Mouse (Mus musculus) adrenal gland, postnatal 36 days (tissue): ENCODE measurements at regions not wholly inside any gene's neighbourhood (a gene's known extent, or its start where the extent isn't known, plus 50 kb on each side); places are given as distances from the start of the nearest gene placed in this dataset.
"Not testable (repeated sequence)": the region's sequence is repeated elsewhere in the genome, so short reads cannot be mapped to it uniquely, and the experiment has no call there.

Experiments
- DNase-seq, 2 experiments: peaks; one replicate each; pipeline ENCODE4 v3.0.0; 2021; ENCODE audit warnings: mixed read lengths in 1 of 2

DNA sequence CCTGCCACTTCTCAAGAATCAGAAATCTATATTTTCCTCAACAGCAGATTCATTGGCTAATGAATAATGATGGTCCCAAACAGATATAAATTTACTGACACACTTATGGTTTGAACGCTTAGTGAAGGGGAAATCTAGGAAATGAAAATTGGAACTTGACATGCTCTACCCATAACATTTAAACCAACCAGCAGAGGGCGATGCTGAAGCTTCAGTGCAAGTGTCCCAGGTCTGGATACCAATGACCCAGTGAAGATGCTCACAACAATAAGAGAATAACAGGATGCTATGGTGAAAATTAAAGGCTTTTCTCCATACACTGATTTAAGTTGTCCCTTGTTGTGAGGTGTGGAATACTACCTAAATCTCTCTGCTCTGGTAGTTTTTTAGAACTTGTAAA lies 236.0 kb upstream of the Rorb start:
- DNase-seq: peak; percentile 8 to 45

DNA sequence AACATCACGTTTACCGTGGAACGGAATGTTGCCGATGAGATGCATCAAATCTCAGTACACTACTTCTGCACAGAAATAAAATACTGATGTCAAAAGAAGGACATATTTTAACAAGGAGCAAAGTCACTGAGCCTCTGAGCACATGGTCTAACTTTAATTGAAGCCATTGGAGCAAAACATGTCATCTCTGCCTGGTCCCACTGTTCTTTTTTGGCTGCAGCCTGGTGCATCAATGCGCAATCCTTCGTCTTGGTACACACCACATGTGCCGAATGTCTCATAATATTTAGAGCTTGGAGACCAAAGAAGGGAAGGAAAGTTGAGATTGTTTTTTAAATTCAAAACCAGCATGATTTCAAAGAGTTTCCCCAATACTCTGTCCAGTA lies 233.4 kb upstream of the Rorb start:
- no peak for DNase-seq

DNA sequence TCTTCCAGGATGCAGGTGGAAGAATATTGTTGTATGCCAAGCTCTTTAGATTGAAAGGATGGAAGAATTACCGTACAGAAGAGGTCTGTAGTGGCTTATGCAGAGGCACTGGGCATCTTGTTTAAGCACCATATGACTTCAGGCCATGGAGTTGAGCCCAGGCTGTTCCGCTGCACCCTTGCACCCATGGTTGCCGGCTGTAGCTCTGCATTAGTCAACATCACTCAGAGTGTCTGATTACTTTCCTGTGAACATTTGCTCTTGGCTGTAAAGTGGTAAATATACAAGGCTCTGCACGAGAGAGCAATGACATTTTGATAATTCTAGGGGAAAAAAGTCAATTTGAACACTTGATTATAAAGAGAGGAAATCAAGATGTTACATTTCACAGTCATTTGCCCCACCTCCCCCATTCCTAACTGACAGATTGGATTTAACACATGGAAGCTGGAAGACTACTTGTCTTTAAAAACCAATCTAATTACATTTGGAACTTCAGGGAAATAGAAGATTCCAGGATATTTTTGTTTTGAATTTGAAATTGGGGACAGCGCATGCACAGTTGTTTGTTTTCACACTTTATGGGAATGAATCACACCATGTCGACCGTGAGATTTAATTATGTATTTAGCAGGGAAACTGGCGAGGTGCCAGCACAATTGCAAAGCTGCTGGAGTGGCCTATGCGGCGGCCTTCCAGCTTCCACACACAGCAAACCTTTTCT lies 232.9 kb upstream of the Rorb start:
- DNase-seq: no peak

DNA sequence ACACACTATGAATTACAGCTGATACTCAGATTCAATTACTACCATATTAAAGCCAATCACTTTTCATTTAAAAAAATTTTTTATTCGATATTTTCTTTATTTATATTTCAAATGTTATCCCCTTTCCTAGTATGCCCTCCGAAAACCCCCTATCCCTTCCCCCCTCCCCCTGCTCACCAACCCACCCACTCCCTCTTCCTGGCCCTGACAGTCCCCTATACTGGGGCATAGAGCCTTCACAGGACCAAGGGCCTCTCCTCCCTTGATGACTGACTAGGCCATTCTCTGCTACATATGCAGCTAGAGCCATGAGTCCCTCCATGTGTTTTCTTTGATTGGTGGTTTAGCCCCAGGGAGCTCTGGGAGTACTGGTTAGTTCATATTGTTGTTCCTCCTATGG lies 196.1 kb upstream of the Rorb start:
- not testable (repeated sequence) for DNase-seq

DNA sequence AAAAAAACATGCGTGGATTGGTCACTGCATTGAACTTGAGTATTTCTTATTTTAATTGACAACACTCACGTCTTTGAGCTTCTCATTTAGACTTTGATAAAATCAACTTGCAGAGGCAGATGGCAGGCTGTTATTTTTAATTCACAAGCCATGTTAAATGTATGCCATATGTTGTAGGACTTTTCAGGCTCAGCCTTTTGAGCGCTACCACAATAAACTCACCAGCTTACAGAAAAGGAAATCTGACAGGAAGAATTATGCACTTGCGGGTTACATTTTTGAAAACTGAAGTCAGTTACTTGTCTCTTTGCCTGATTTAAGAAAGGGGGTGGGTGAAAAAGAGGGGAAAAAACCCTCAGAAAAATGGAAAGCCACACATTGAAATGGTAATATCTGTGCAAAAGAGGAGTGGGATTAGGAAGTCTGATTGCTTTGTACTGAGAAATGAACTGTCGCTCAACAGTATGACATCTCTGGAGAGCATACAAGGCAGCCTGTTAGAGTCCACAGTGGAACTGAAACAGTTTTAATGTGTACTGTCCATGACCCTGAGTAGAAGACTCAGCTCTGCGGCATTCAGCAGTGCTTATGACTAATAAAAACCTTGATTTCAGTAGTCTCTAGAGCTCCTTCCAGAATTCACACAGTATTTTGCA lies 195.6 kb upstream of the Rorb start:
- DNase-seq: peak; percentile 6 to 17

DNA sequence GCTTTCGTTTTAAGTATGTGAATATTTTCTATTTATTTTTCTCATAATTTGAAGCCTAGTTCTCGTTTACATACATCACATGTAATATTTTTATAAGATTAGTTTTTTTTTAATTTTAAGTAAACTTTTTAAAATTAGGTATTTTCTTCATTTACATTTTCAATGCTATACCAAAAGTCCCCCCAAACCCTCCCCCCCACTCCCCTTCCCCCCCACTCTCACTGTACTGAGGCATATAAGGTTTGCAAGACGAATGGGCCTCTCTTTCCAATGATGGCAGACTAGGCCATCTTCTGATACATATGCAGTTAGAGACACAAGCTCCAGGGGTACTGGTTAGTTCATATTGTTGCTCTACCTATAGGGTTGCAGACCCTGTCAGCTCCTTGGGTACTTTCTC lies 174.9 kb upstream of the Rorb start:
- not testable (repeated sequence) for DNase-seq

DNA sequence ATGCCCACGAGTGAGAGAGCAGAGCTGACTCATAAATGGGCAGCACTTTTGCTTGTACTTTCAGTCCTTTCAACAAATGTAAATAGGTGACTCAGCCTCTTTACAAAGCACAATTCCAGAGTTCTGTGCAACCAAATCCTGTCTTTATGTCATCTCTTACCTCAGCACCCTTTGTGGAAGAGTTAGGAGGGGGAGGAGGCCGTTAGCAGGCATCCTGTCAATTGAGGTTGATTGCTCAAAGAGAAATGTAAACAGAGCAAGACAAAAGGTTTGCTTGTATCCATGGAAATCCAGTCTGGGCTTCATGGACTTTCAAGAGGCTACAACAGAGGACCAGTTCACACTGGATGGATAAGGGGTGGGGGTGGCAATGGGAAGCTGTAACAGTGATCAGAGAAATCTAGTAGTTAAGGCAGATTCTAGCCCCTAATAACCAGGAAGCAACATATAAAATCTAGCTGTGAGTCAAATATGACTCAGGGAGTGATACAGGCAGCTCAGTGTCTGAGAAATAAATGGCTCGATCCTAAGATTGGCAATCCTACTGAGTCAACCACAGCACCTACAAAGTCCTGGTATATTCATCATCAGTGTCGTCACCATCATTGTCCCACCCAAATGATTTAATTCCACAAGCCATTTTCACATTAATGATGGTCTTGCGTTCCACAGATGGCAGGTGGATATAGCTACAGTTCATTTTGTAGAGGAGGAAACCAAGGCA lies 136.0 kb upstream of the Rorb start:
- DNase-seq: peak in 1 of 2 experiments; percentile 0

DNA sequence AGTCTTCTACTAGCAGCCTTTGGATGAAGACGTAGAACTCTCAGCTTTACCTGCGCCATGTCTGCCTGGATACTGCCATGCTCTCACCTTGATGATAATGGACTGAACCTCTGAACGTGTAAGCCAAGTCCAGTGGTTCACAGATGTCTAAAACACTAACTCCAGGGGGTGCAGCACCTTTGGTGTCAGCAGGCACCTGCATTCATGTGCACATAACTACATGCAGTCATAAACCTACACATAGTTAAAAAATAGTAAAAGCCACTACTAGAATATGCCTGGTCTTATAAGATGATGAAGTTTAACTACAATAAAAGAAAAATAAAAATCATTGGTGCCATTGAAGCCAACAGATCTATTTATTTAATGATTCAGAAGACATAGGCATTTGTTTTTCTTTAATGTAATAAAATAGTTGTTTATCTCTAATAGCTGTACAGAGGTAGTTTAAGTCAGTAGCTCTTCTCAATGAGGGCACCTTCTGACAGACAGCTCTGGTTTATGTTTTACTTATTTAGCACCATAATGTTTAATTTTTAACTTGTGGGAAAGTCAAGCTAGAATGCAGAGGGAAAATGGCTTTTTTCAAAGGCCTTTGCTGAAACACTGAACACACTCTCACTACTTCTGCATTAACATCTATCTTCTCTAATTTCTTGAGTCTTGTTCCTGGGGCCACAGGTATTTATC lies 118.5 kb upstream of the Rorb start:
- no peak for DNase-seq

DNA sequence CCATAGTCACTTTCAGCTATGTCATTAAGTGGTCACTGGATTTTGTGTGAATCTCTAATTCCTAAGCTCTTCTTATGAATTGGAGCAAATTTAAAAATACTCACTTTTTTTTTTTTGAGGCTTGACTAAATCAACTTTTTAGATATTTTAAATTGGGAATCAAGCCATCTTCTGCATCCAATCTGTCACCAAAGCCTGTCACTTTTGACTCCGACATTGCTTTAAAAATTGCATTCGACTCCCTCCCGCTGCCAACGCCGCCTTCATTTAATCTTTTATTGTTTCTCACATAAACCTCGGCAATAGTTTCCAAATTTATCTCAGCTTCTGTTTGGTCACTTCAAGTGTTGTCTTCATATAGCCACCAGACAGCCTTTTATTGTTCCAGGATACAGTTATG lies 109.8 kb upstream of the Rorb start:
- no peak for DNase-seq

DNA sequence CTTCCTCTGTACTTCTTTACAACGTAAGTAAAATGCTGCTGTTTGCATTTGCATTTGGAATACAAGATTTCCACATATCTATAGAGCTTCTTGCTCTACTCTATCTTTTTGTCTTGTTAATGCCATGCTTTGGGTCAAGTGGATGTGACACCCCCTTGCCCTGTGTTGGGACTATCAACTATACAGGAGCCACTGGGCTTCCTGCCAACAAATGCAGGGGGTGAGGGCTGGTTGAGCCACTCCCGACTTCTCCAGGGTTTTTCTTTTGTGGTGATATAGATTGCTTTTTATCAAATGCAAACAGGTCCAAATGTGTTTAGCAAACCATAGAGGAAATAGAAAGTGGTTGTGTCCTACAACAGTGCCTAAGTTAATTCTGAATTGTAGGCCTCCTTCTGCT lies 108.4 kb upstream of the Rorb start:
- no peak for DNase-seq

DNA sequence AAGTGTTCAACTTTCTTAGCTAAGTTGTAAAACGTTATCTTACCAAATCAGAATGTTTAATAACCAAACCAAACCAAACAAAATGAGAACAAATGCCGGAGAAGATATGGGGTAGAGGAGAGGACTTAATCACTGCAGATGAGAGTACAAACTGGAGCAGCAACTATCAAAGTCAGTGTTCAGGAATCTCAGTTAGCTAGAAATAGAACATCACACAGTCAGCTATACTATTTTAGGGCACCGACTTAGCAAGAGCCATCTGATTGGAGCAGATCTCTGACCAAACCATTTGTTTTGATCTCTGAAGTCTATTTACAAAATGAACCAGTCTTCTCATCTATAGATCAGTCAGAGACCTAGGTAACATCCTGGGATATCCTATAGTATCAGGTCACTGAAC lies 107.7 kb upstream of the Rorb start:
- DNase-seq: no peak

DNA sequence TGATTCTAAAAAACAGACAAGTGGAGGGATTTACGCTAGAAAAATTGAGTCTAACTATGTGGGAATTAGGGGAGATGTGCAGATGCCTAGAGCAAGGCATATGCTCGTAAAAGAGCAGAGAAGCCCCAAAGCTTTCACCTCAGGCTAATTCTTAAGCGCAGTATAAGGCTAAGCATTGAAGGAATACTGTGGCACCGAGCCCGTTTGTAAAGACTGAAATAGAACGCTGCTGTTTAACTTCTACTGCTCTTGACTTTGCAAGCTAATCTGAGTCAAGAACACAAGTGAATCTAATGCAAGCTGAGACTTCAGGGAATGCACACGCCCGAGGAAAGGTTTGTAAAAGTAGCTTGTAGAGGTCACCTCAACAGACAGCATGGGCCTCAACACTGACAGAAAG lies 88.5 kb upstream of the Rorb start:
- no peak for DNase-seq

DNA sequence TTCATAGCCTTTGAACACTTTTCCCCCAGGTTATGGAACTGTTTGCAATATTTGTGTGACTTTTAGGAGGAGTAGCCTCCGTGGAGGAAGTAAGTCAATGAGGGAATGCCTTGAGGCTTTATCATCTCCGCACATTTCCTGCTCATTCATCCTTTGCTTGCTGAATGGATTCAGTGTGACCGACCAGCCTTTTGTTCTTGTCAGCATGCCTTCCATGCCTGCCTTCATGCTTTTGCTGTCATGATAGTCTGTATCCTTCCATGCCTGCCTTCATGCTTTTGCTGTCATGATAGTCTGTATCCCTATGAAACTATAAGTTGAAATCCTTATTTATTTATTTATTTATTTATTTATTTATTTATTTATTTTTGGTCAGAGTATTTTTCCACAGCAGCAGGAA lies 87.8 kb upstream of the Rorb start:
- no peak for DNase-seq

DNA sequence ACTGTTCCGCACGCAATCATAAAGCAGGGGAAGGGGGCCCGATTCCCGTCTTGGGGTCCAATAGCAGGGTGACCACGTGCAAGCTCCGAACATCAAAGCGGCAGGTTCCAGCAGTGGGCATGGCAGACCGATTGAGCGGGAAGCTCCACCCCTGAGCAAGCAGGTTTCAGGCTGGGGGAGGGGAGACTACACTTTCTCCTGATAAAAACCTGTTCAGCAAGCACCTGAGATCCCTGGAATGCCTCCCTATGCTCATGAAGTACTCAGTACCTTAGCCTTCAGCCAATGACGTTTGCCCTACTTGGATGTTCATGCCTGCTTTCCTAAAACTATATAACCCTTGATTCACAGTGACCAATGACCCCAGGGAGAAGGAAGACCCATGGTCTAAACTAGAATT lies 83.7 kb upstream of the Rorb start:
- DNase-seq: no peak

DNA sequence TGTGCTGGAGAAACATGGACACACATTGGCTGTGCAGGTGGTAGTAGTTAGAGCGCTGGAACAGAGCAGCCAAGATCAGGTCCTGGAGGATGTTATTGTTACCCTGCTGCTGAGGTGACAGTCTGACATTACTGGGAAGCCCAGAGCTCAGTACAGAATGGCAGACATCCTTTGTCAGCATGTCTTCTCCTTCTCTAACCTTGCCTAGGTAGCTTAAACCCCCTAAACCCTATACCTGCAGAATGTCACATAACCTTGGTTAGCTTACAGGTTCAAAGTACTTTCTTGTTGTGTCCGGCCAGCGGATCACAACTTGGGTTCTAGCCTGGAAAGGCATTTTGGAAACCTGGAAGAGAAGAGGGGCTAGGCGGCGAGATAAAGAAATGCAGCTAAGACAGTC lies 83.3 kb upstream of the Rorb start:
- no peak for DNase-seq

DNA sequence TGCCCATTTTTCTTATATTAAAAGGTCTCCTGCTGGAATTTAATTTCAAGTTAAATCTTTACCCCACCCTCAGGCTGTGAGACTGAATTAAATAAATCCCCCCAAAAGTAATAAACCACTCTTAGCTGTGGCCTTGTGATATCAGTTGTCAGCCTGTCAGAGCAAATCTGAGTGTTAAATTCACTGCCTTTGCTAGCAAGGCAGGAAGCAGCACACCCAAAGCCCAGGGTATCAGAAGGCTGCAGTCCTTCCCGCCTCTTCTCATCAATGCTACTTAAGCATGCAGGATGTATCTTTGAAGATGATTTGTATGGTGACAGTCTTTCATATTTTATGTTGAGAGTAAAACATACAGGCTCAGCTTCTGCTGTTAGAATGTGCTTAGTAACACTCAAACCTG lies 61.8 kb upstream of the Rorb start:
- no peak for DNase-seq

DNA sequence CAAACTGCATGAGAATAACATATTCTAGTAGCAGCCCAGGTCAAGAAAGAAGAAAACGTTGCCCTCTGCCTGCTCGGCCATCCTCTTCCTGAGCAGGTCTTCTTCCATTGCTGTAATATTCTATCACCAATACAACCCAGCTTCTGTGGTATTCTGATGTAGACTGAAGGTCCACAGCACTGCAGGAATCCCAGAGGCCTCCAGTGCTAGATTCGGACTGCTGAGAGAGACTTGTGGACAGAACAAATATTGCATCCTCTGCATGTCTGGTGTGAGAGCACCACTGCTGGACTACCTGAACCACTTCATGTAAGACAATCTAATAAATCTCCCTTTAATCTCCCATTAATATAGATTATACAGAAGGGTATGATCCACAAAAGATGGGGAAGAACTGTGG lies 59.8 kb upstream of the Rorb start:
- DNase-seq: no peak
